Mouse (Mus musculus): ENCODE data around the gene Zic4.

Gene Zic4

GRCm38 (mm10) chr9:91405753-91406178 lies 43.6 kb downstream of the Zic4 start:
- no peak for DNase-seq

DNA sequence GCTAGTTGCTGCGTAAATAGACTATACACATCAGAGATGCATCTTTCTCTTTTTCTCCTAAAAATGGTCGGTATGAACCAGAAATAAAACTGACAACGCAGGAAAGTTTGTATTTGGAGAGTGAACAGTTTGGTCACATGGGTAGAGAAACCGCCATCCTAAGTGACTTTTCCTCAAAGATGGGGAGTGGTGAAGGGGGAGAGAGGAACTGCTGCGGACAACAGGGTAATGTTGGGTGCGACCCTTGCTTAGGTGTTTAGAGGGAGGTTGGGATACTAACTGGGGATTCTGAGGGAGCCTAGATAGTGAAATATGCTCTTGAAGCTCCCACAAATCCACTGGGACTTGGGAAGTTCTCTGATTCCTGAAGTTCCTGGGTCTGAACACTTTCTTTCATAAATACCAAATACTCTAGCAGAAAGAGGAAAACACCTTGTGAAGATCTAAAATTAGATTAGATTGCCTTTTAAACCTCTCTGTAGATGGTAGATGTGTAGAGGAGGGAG lies 44.1 kb downstream of the Zic4 start:
- DNase-seq = no peak

DNA sequence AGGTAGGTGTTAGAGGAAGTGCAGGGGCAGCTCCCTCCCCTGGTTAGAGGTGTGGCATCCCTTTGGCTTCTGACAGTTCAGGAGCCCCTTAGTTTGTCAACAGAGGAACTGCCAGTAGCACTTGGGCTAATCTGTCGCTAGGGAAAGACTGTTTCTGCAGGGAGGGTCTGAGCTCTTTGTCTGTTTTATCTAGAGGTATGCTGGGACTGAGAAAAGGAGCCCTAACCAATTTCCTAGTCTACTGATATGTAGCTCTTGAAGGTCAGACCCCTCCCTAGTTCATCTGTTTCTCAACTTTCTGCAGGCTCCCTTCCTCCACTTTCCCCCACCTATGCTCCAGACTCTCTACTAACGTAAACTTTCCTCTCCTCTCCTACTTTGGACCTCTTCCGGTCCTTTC lies 47.6 kb downstream of the Zic4 start:
- no peak for DNase-seq

GRCm38 (mm10) chr9:91414007-91414661 lies 51.9 kb downstream of the Zic4 start:
- no peak for DNase-seq

DNA sequence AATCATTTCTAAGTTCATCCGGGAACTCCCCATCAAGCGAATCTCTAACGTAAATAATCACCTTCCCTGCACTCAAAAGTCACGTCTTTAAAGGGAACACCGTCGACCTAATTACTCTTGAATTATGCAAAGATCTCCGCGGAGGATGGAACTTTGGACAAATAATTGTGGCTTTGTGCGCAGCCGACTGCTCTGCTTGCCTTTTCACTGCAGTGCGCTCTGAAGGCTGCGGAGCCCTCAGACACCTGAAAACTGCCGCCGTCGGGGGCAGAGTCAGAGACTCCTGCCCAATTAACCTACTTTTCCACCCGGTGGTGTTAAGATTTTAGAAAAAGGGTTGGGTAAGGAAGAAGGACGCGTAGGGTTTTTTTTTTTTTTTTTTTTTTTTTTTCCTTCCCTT lies 58.2 kb downstream of the Zic4 start:
- DNase-seq = no peak

Measured in right cerebral cortex, postnatal 4 days (tissue).